Mouse (Mus musculus): ENCODE measurements around the gene Pkn1. TPM values are rescaled to one million over a fixed set of nuclear protein-coding genes. Genes with fewer than 3 reads are reported as not detected.

The Pkn1 gene
- total and polyA plus RNA-seq, 3 experiments, result 33.5 to 73.2 (median 41.2) TPM

GRCm38 (mm10) chr8:83680603-83681002 lies 18.4 kb downstream of the Pkn1 start:
- Histone ChIP-seq H3K4me1 (ENCODE audit: control insufficient read depth in 1 of 2, insufficient read depth in 2 of 2, low read length in 2 of 2) (no peaks in the 10 kb centered on the region), H3K36me3 (ENCODE audit: control insufficient read depth in 1 of 2, insufficient read depth in 2 of 2, low read length in 2 of 2) (peaks cover 0 to 4% of the 10 kb centered on the region in 2 experiments; a peak in 2 of 4 replicates), H3K4me3 (ENCODE audit: control insufficient read depth in 1 of 2, insufficient read depth in 1 of 2, low read depth in 2 of 2, low read length in 2 of 2) (no peak overlapping the region), H3K9me3 (replicated peaks; ENCODE audit: insufficient read depth, low read length) (no peaks in the 10 kb centered on the region), H3K27me3 (ENCODE audit: control insufficient read depth in 1 of 2, insufficient read depth in 2 of 2, low read length in 2 of 2) (no peaks in the 10 kb centered on the region), H3K79me2 (ENCODE audit: control insufficient read depth, insufficient read depth, low read length, poor library complexity) (no peaks in the 10 kb centered on the region), H3K27ac (ENCODE audit: control insufficient read depth, low read depth, low read length) (no peak overlapping the region), H3K9ac (ENCODE audit: control insufficient read depth, low read depth, low read length, poor library complexity, severe bottlenecking) (no peak overlapping the region)
- no peak for DNase-seq (ENCODE audit: low read depth, low spot score)
- TF ChIP-seq CHD2 (IDR thresholded peaks at IDR 0.05; ENCODE audit: low read length) (no peak), NELFE (IDR thresholded peaks at IDR 0.05; ENCODE audit: low read depth, low read length) (no peak), TAL1 (IDR thresholded peaks at IDR 0.05; ENCODE audit: low read length) (no peak), TBP (IDR thresholded peaks at IDR 0.05; ENCODE audit: low read depth, low read length) (no peak), ELF1 (IDR thresholded peaks at IDR 0.05; ENCODE audit: low read depth, low read length) (no peak), E2F4 (IDR thresholded peaks at IDR 0.05; ENCODE audit: borderline replicate concordance, low read depth, low read length) (no peak), SIN3A (IDR thresholded peaks at IDR 0.05; ENCODE audit: low read length) (no peak), ZMIZ1 (IDR thresholded peaks at IDR 0.05; ENCODE audit: low read depth, low read length) (no peak), MAZ (IDR thresholded peaks at IDR 0.05; ENCODE audit: low read depth, low read length) (no peak), RAD21 (IDR thresholded peaks at IDR 0.05; ENCODE audit: low read depth, low read length) (no peak), ETS1 (IDR thresholded peaks at IDR 0.05; ENCODE audit: low read depth, low read length) (no peak), ZC3H11A (IDR thresholded peaks at IDR 0.05; ENCODE audit: low read depth, low read length) (no peak), MYC (IDR thresholded peaks at IDR 0.05; ENCODE audit: low read depth, low read length) (no peak), TCF12 (IDR thresholded peaks at IDR 0.05; ENCODE audit: low read depth, low read length) (no peak), CTCF (IDR thresholded peaks at IDR 0.05 in 2 of 3, conservative IDR thresholded peaks at IDR 0.05 in 1 of 3; ENCODE audit: control insufficient read depth in 1 of 3, insufficient read depth in 1 of 3, low read depth in 2 of 3, low read length in 3 of 3, poor library complexity in 1 of 3, severe bottlenecking in 1 of 3) (no peak), EP300 (IDR thresholded peaks at IDR 0.05; ENCODE audit: low read depth in 1 of 2, low read length in 2 of 2) (no peak), MAX (IDR thresholded peaks at IDR 0.05; ENCODE audit: low read length) (no peak)

DNA sequence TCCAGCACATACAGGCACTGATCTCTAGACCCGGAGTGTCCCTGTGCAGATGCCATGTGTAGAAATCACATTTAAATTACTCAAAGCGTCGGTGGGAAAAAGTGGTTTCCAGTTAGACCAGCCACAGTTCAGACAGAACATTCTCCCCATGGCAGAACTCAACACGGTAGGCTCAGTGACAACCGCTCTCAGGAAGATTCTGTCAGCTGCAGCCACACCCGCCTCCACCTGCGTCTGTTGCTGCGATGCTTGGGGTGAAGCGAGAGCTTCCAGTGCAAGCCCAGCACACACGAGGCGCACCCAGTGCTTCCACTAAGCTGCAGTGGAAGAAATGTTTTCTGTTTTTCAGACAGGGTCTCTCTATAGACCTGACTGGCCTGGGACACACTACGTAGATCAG lies 19.1 kb downstream of the Pkn1 start:
- Histone ChIP-seq H3K9ac (ENCODE audit: control insufficient read depth, low read depth, low read length, poor library complexity, severe bottlenecking) (no peak overlapping the region), H3K79me2 (ENCODE audit: control insufficient read depth, insufficient read depth, low read length, poor library complexity) (no peaks in the 10 kb centered on the region), H3K9me3 (replicated peaks; ENCODE audit: insufficient read depth, low read length) (no peaks in the 10 kb centered on the region), H3K27me3 (ENCODE audit: control insufficient read depth in 1 of 2, insufficient read depth in 2 of 2, low read length in 2 of 2) (no peaks in the 10 kb centered on the region), H3K4me3 (ENCODE audit: control insufficient read depth in 1 of 2, insufficient read depth in 1 of 2, low read depth in 2 of 2, low read length in 2 of 2) (no peak overlapping the region), H3K27ac (ENCODE audit: control insufficient read depth, low read depth, low read length) (no peak overlapping the region), H3K36me3 (ENCODE audit: control insufficient read depth in 1 of 2, insufficient read depth in 2 of 2, low read length in 2 of 2) (peaks cover 0 to 2% of the 10 kb centered on the region in 2 experiments; a peak in 2 of 4 replicates), H3K4me1 (ENCODE audit: control insufficient read depth in 1 of 2, insufficient read depth in 2 of 2, low read length in 2 of 2) (no peaks in the 10 kb centered on the region)
- TF ChIP-seq MYC (IDR thresholded peaks at IDR 0.05; ENCODE audit: low read depth, low read length) (no peak), MYB (IDR thresholded peaks at IDR 0.05; ENCODE audit: low read depth, low read length) (no peak), ZKSCAN1 (IDR thresholded peaks at IDR 0.05; ENCODE audit: low read depth, low read length) (no peak), ELF1 (IDR thresholded peaks at IDR 0.05; ENCODE audit: low read depth, low read length) (no peak), POLR2AphosphoS2 (IDR thresholded peaks at IDR 0.05; ENCODE audit: low read length) (no peak), POLR2A (IDR thresholded peaks at IDR 0.05; ENCODE audit: control insufficient read depth in 1 of 2, insufficient read depth in 1 of 2, low read depth in 1 of 2, low read length in 2 of 2, poor library complexity in 1 of 2) (no peak), SMC3 (IDR thresholded peaks at IDR 0.05; ENCODE audit: low read depth, low read length) (no peak), MEF2A (IDR thresholded peaks at IDR 0.05; ENCODE audit: extremely low read depth, insufficient replicate concordance, low read depth, low read length, poor library complexity, severe bottlenecking) (no peak), EP300 (IDR thresholded peaks at IDR 0.05; ENCODE audit: low read depth in 1 of 2, low read length in 2 of 2) (no peak), UBTF (IDR thresholded peaks at IDR 0.05; ENCODE audit: borderline replicate concordance, insufficient read depth, low read depth, low read length) (no peak), HCFC1 (IDR thresholded peaks at IDR 0.05; ENCODE audit: low read depth, low read length) (no peak), USF2 (IDR thresholded peaks at IDR 0.05; ENCODE audit: borderline replicate concordance in 1 of 2, insufficient read depth in 1 of 2, low read depth in 1 of 2, low read length in 2 of 2) (no peak), CTCF (IDR thresholded peaks at IDR 0.05 in 2 of 3, conservative IDR thresholded peaks at IDR 0.05 in 1 of 3; ENCODE audit: control insufficient read depth in 1 of 3, insufficient read depth in 1 of 3, low read depth in 2 of 3, low read length in 3 of 3, poor library complexity in 1 of 3, severe bottlenecking in 1 of 3) (no peak)
- no peak for DNase-seq (ENCODE audit: low read depth, low spot score)
